Mouse (Mus musculus): ENCODE data around the gene Chd9. TPM values are rescaled to one million over a fixed set of nuclear protein-coding genes. Genes with fewer than 3 reads are reported as not detected.
A peak's percentile ranks its signal among the peaks of the same experiment; 100 is the strongest.

Chd9 gene
- polyA plus RNA-seq, 1 experiment: 882 TPM

- Histone ChIP-seq H3K27me3 (ENCODE audit: control insufficient read depth, insufficient read depth, low read length) (no peaks in the 10 kb centered on the region), H3K4me3 (replicated peaks; ENCODE audit: insufficient read depth, low read depth, low read length) (peak overlapping the region; percentile 88), H3K4me1 (ENCODE audit: control insufficient read depth, insufficient read depth, low read length) (peaks cover 6% of the 10 kb centered on the region), H3K27ac (ENCODE audit: insufficient read depth, low read length) (no peak overlapping the region)
- DNase-seq: peak in 1 of 2 experiments; percentile 34
- WGBS: 36% methylated on average over 1 of the region's 1 CpGs
- no peak for TF ChIP-seq POLR2A (IDR thresholded peaks at IDR 0.05; ENCODE audit: borderline replicate concordance, insufficient read depth, low read length)
- TF ChIP-seq CTCF (IDR thresholded peaks at IDR 0.05; ENCODE audit: borderline replicate concordance, insufficient read depth, low read depth, low read length): no peak
Observed at GRCm38 (mm10) chr8:90829825-90830224, 1.7 kb downstream of the Chd9 start.

- no peaks in the 10 kb centered on the region for H3K27me3 ChIP-seq (ENCODE audit: control insufficient read depth, insufficient read depth, low read length)
- H3K27ac ChIP-seq (ENCODE audit: insufficient read depth, low read length): no peak overlapping the region
- no peak for DNase-seq
- H3K4me1 ChIP-seq (ENCODE audit: control insufficient read depth, insufficient read depth, low read length): peaks cover 6% of the 10 kb centered on the region
- TF ChIP-seq POLR2A (IDR thresholded peaks at IDR 0.05; ENCODE audit: borderline replicate concordance, insufficient read depth, low read length): no peak
- no peak for TF ChIP-seq CTCF (IDR thresholded peaks at IDR 0.05; ENCODE audit: borderline replicate concordance, insufficient read depth, low read depth, low read length)
- 71% methylated on average over 8 of the region's 8 CpGs for WGBS
- H3K4me3 ChIP-seq (replicated peaks; ENCODE audit: insufficient read depth, low read depth, low read length): no peak overlapping the region
Observed at GRCm38 (mm10) chr8:90830980-90831379, 2.8 kb downstream of the Chd9 start.

- H3K4me3 ChIP-seq (replicated peaks; ENCODE audit: insufficient read depth, low read depth, low read length): no peak overlapping the region
- H3K27me3 ChIP-seq (ENCODE audit: control insufficient read depth, insufficient read depth, low read length): no peaks in the 10 kb centered on the region
- TF ChIP-seq POLR2A (IDR thresholded peaks at IDR 0.05; ENCODE audit: borderline replicate concordance, insufficient read depth, low read length) (no peak), CTCF (IDR thresholded peaks at IDR 0.05; ENCODE audit: borderline replicate concordance, insufficient read depth, low read depth, low read length) (no peak)
- DNase-seq: peak; percentile 37 to 56
- H3K27ac ChIP-seq (ENCODE audit: insufficient read depth, low read length): no peak overlapping the region; the same call in 1 of the 2 replicates
- 48% methylated on average over 5 of the region's 5 CpGs for WGBS
- peaks cover 6% of the 10 kb centered on the region for H3K4me1 ChIP-seq (ENCODE audit: control insufficient read depth, insufficient read depth, low read length)
Observed at GRCm38 (mm10) chr8:90832576-90833289, 4.6 kb downstream of the Chd9 start.

GRCm38 (mm10) chr8:90833628-90834320 lies 5.6 kb downstream of the Chd9 start:
- WGBS: 92% methylated on average over 6 of the region's 6 CpGs

DNA sequence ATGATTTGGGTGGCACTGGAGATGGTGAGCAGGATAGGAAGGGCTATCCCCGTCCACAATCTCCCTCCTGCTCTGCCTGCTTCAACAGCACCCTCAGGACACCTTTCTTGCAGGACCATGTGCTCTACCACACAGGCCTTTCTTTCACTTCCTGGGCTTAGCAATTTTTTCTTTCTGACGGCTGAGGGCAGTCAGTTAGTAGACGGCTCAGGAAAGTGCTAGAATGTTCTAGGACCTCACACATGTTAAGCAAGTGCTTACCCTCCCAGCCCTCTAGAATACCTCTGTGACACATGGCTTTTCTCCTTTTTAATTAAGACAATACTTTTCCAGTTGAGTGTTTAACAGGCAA lies 6.1 kb downstream of the Chd9 start:
- 94% methylated on average over 3 of the region's 3 CpGs for WGBS
- no peaks in the 10 kb centered on the region for H3K27me3 ChIP-seq (ENCODE audit: control insufficient read depth, insufficient read depth, low read length)
- no peak for DNase-seq
- TF ChIP-seq POLR2A (IDR thresholded peaks at IDR 0.05; ENCODE audit: borderline replicate concordance, insufficient read depth, low read length) (no peak), CTCF (IDR thresholded peaks at IDR 0.05; ENCODE audit: borderline replicate concordance, insufficient read depth, low read depth, low read length) (no peak)
- H3K4me1 ChIP-seq (ENCODE audit: control insufficient read depth, insufficient read depth, low read length): peaks cover 6% of the 10 kb centered on the region
- no peak overlapping the region for H3K27ac ChIP-seq (ENCODE audit: insufficient read depth, low read length)
- no peak overlapping the region for H3K4me3 ChIP-seq (replicated peaks; ENCODE audit: insufficient read depth, low read depth, low read length)

More at GRCm38 (mm10) chr8:90833628-90834320, 5.6 kb downstream of the Chd9 start:
- no peak for DNase-seq
- Histone ChIP-seq H3K4me3 (replicated peaks; ENCODE audit: insufficient read depth, low read depth, low read length) (no peak overlapping the region), H3K4me1 (ENCODE audit: control insufficient read depth, insufficient read depth, low read length) (peaks cover 6% of the 10 kb centered on the region), H3K27ac (ENCODE audit: insufficient read depth, low read length) (no peak overlapping the region), H3K27me3 (ENCODE audit: control insufficient read depth, insufficient read depth, low read length) (no peaks in the 10 kb centered on the region)
- no peak for TF ChIP-seq CTCF (IDR thresholded peaks at IDR 0.05; ENCODE audit: borderline replicate concordance, insufficient read depth, low read depth, low read length)
- no peak for TF ChIP-seq POLR2A (IDR thresholded peaks at IDR 0.05; ENCODE audit: borderline replicate concordance, insufficient read depth, low read length)

DNA sequence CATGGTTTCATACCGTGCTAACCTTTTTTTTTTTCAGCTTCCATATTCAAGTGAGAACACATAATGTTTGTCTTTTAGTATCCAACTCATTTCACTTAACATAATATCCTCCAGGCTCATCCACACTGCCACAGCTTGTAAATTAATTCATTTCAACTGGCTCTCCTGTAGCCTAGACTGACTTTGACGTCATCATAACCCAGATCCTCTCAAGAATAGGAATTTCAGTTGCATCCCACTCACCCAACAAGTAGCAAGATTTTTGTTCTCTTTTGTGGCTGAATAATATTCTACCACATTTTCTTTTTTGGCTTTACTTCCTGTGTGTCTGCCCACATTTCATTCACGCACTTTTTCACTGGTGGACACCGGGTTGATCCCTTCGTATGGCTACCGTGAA lies 9.3 kb downstream of the Chd9 start:
- H3K4me3 ChIP-seq (replicated peaks; ENCODE audit: insufficient read depth, low read depth, low read length): no peak overlapping the region
- TF ChIP-seq POLR2A (IDR thresholded peaks at IDR 0.05; ENCODE audit: borderline replicate concordance, insufficient read depth, low read length) (no peak), CTCF (IDR thresholded peaks at IDR 0.05; ENCODE audit: borderline replicate concordance, insufficient read depth, low read depth, low read length) (no peak)
- H3K4me1 ChIP-seq (ENCODE audit: control insufficient read depth, insufficient read depth, low read length): peaks cover 3% of the 10 kb centered on the region
- H3K27me3 ChIP-seq (ENCODE audit: control insufficient read depth, insufficient read depth, low read length): no peaks in the 10 kb centered on the region
- no peak for DNase-seq
- no peak overlapping the region for H3K27ac ChIP-seq (ENCODE audit: insufficient read depth, low read length)
- 95% methylated on average over 6 of the region's 6 CpGs for WGBS

DNA sequence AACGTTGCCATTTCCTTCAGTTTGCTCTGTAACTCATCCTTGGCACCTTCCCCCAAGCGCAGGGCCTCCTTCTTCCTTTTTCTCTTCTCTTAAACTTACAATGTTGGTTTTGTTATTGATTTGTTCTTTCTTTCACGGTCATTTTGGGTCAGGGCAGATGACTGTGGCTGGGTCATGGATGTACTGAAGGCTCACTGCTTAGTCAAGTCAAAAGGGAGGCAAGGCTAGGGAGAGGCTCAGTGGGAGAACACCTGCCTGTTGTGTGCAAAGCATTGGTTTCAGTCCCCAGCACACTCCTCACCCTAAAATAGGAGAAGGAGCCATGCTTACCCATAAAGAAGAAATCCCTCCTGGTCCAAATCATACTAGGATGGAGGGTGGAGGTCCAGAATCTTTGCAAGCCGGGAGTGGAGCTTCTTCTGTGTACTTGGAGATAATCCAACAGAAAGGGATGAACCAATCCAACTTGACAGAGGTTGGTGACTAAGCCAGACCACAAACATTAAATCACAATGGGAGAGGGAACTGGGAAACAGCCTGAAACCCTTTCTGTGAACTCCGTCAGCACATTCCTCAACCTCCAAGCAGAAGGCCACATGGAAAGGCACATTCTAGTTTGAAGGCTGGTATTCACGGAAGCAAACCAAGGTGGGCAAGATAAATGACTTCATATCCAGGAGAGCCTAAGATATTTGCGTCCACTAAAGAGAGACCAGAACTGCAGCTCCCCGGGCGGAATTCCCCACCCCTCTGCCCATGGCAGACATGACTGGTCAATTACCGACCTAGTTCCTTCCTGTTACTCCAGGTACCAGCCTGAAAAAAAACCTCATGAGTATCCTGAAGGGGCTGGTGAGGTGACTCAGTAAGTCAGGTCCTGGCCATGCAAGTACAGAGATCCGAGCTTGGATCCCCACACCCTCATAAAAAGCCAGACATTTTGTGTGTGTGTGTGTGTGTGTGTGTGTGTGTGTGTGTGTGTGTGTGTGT lies 11.9 kb downstream of the Chd9 start:
- Histone ChIP-seq H3K4me3 (replicated peaks; ENCODE audit: insufficient read depth, low read depth, low read length) (no peak overlapping the region), H3K4me1 (ENCODE audit: control insufficient read depth, insufficient read depth, low read length) (peaks cover 15% of the 10 kb centered on the region), H3K27me3 (ENCODE audit: control insufficient read depth, insufficient read depth, low read length) (no peaks in the 10 kb centered on the region), H3K27ac (ENCODE audit: insufficient read depth, low read length) (no peak overlapping the region)
- 66% methylated on average over 11 of the region's 11 CpGs for WGBS
- TF ChIP-seq POLR2A (IDR thresholded peaks at IDR 0.05; ENCODE audit: borderline replicate concordance, insufficient read depth, low read length) (no peak), CTCF (IDR thresholded peaks at IDR 0.05; ENCODE audit: borderline replicate concordance, insufficient read depth, low read depth, low read length) (no peak)
- DNase-seq: no peak

All from cerebellum, adult 2 months (tissue).